Mouse (Mus musculus) kidney, embryonic 14.5 days (tissue): Measurements from ENCODE around the gene Xpnpep3. TPM values are rescaled to one million over a fixed set of nuclear protein-coding genes. Genes with fewer than 3 reads are reported as not detected.
"Not testable (repeated sequence)": the region's sequence is repeated elsewhere in the genome, so short reads cannot be mapped to it uniquely, and the experiment has no call there.

ENCODE experiments used
- ATAC-seq: fragments of 200-750 bp; cut with Nextera tagmentation; 2 replicates; pipeline ENCODE4 v1.8.0; 2017; ENCODE audit warnings: moderate number of reproducible peaks, mild to moderate bottlenecking, moderate TSS enrichment, moderate library complexity; ENCODE audit not compliant: low FRiP score, low TSS enrichment
- H3K27ac ChIP-seq: fragments of 300-500 bp; sonication (generic); 2 replicates; pipeline ENCODE4 v1.5.1; 2014; ENCODE audit warnings: low read depth, mild to moderate bottlenecking, low read length, moderate library complexity, mixed read lengths
- H3K27me3 ChIP-seq: fragments of 300-500 bp; sonication (generic); 2 replicates; pipeline ENCODE4 v1.6.1; 2014; ENCODE audit warnings: mild to moderate bottlenecking, low read length; ENCODE audit not compliant: control insufficient read depth, insufficient read depth
- H3K36me3 ChIP-seq: fragments of 300-500 bp; sonication (generic); 2 replicates; pipeline ENCODE4 v1.6.1; 2014; ENCODE audit warnings: low read length, mixed read lengths; ENCODE audit not compliant: control insufficient read depth, insufficient read depth
- H3K4me1 ChIP-seq: fragments of 300-500 bp; sonication (generic); 2 replicates; pipeline ENCODE4 v1.6.1; 2014; ENCODE audit warnings: low read length, mixed read lengths; ENCODE audit not compliant: control insufficient read depth, insufficient read depth
- H3K4me2 ChIP-seq: fragments of 300-500 bp; sonication (generic); replicated peaks from 2 replicates; pipeline ENCODE4 v1.6.1; 2014; ENCODE audit warnings: low read depth, mild to moderate bottlenecking, low read length
- H3K4me3 ChIP-seq: fragments of 300-500 bp; sonication (generic); 2 replicates; pipeline ENCODE4 v1.5.1; 2014; ENCODE audit warnings: mild to moderate bottlenecking, low read length
- H3K9ac ChIP-seq: fragments of 300-500 bp; sonication (generic); 2 replicates; pipeline ENCODE4 v1.6.1; 2014; ENCODE audit warnings: low read depth, mild to moderate bottlenecking, low read length, moderate library complexity
- H3K9me3 ChIP-seq: fragments of 300-500 bp; sonication (generic); 2 replicates; pipeline ENCODE4 v1.6.1; 2016; ENCODE audit warnings: low read length; ENCODE audit not compliant: control insufficient read depth
- WGBS: fragments of 180-500 bp; shearing (Covaris S2); extraction: QIAGEN DNeasy Blood & Tissue Kit; methylation state at CpG from one replicate; pipeline ENCODE4 v1.1.7; 2014; 5-methylcytosine and 5-hydroxymethylcytosine counted together
- polyA plus RNA-seq: library from polyadenylated mRNA; unstranded; fragments of >200 nt; fragmentation: Nextera tagmentation; extraction: Ambion mirVana; gene quantifications from 2 replicates; pipeline ENCODE4 v1.2.1, GENCODE M21; 2014

Xpnpep3 gene
- polyA plus RNA-seq, 1 experiment from 2014 or later = 10.0 TPM

DNA sequence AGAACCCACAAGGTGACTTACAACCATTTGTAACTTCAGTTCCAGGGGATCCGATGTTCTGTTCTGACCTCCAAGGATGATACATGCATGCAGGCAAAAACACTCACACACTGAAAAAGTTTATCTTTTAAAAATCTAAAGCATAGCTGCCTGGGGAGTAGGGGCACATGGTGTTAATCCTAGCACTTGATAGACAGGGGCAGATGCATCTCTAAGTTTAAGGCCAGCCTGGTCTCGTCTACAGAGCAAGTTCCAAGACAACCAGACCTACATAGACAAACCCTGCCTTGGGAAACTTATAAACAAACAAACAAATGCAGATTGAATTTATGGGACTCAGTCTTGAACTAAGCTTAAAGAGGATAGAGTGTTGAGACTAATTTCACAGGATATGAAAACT is 21.1 kb upstream of the Xpnpep3 start:
- Histone ChIP-seq H3K4me1 (no peaks in the 10 kb centered on the region), H3K4me3 (no peak overlapping the region), H3K27ac (no peak overlapping the region), H3K9me3 (no peaks in the 10 kb centered on the region), H3K9ac (no peak overlapping the region), H3K36me3 (peaks cover 75% of the 10 kb centered on the region), H3K27me3 (no peaks in the 10 kb centered on the region), H3K4me2 (no peak overlapping the region)
- 90% methylated on average over 2 of the region's 2 CpGs for WGBS
- no peak for ATAC-seq

DNA sequence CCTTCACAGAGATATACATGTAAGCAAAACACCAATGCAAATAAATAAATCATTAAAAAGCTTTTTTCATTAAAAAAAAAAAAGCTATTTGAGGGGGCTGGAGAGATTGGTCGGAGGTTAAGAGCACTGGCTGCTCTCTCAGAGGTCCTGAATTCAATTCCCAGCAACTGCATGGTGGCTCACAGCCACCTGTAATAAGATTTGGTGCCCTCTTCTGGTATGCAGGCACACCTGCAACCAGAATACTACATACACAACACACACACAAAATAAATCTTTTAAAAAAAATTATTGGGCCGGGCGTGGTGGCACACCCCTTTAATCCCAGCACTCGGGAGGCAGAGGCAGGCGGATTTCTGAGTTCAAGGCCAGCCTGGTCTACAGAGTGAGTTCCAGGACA is 13.6 kb upstream of the Xpnpep3 start:
- peaks cover 89% of the 10 kb centered on the region for H3K36me3 ChIP-seq
- no peak overlapping the region for H3K4me2 ChIP-seq
- H3K9me3 ChIP-seq = no peaks in the 10 kb centered on the region
- H3K4me1 ChIP-seq = no peaks in the 10 kb centered on the region
- no peaks in the 10 kb centered on the region for H3K27me3 ChIP-seq
- H3K27ac ChIP-seq = no peak overlapping the region
- 99% methylated on average over 5 of the region's 5 CpGs for WGBS
- H3K4me3 ChIP-seq = no peak overlapping the region
- H3K9ac ChIP-seq = no peak overlapping the region
- ATAC-seq = no peak

DNA sequence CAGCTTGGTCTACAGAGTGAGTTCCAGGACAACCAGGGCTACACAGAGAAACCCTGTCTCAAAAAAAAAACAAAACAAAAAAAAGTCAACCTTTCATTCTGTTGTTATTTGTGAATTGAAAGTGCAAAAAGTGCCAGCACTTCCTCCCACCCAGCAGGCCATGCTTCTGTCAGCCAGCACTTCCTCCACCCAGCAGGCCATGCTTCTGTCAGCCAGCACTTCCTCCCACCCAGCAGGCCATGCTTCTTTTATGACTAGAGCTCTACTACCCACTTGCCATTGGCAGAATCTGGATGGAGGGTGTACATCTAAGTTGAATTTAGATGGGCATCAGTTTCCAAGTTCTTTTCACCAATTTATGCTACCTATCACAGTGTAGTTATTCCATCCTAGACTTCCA is 6.9 kb upstream of the Xpnpep3 start:
- peaks cover 42% of the 10 kb centered on the region for H3K36me3 ChIP-seq

DNA sequence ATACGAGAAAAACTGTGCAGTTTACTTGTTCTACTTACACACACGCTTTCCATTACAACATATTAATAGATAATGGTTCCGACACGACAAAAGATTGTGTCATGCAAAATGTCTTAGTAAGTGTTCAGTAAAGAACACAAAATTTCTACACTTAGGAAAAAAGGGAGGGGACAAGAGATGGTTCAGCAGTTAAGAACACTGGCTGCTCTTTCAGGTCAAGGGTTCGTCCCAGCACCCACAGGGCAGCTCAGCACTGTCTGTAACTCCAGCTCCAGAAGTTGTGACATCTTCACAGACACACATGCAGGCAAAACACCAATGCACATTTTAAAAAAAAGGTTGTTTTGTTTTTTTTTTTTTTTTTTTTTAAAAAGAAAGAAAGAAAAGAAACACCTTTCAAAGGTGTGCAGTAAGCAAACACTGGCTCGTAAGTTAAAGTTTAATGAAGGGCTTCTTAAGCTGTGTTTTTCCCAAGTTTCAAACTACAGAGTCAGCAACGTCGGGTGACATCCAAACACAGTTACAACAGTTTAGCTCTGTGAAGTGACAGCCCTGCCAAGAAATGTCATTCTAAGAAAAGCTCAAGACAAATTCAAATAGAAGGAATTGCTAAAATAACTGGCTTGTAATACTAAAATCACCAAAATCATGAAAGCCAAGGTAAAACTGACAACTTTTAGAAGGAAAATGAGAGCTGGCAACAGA is 5.6 kb upstream of the Xpnpep3 start:
- H3K9me3 ChIP-seq = no peaks in the 10 kb centered on the region
- no peak overlapping the region for H3K4me2 ChIP-seq
- peaks cover 6% of the 10 kb centered on the region; the same call in 1 of the 2 replicates for H3K4me1 ChIP-seq
- no peak for ATAC-seq
- H3K9ac ChIP-seq = no peak overlapping the region
- WGBS = 86% methylated on average over 8 of the region's 8 CpGs
- no peak overlapping the region for H3K27ac ChIP-seq
- no peaks in the 10 kb centered on the region for H3K27me3 ChIP-seq
- peaks cover 29% of the 10 kb centered on the region for H3K36me3 ChIP-seq
- H3K4me3 ChIP-seq = no peak overlapping the region

More for the DNA sequence above, 6.9 kb upstream of the Xpnpep3 start:
- H3K4me2 ChIP-seq = no peak overlapping the region
- no peaks in the 10 kb centered on the region for H3K9me3 ChIP-seq
- H3K4me1 ChIP-seq = peaks cover 3% of the 10 kb centered on the region; the same call in 1 of the 2 replicates
- no peak for ATAC-seq
- H3K27ac ChIP-seq = no peak overlapping the region
- H3K4me3 ChIP-seq = no peak overlapping the region
- H3K27me3 ChIP-seq = no peaks in the 10 kb centered on the region
- H3K9ac ChIP-seq = no peak overlapping the region

DNA sequence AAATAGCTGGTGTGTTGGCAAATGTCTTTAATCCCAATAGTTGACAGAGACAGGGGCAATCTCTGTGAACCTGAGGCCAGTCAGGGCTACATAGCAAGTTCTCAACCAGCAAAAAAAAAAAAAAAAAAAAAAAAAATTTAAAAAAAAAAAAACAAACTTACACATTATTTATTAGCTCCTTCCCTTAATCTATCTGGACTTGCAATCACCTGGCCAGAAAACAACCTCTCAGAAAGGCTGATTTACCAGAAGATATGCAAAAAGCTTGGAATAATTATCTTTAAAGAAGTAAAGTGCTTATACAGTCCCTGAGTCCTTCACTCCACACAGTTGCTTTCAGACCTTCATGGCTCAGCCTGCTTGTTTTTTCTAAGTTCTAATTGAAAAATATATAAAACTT is 1.7 kb upstream of the Xpnpep3 start:
- ATAC-seq = no peak
- peaks cover 14% of the 10 kb centered on the region for H3K4me1 ChIP-seq
- no peaks in the 10 kb centered on the region for H3K27me3 ChIP-seq
- H3K4me2 ChIP-seq = peak overlapping the region; percentile 73
- no peaks in the 10 kb centered on the region for H3K9me3 ChIP-seq
- no peak overlapping the region for H3K27ac ChIP-seq
- no peaks in the 10 kb centered on the region; the same call in 1 of the 2 replicates for H3K36me3 ChIP-seq
- H3K4me3 ChIP-seq = peak overlapping the region; percentile 73
- peak overlapping the region; percentile 89 for H3K9ac ChIP-seq

DNA sequence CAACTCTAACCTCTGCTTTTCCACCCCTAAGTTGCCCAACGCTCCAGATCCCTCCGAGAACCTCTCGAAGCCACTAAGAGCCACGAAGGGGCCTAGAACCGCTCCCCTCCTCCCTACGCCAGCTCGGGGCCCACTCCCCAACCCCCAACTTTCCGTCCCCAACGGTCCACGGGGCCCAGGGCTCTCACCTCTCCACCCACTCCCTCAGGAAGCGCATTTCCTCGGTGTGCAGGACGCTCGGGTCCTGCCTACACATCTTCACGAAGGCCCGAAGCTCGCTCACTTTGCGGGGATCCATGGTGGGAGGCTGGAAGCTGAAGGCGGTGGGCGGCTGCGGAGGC is 671 bp upstream of the Xpnpep3 start:
- Histone ChIP-seq H3K27ac (peak overlapping the region; percentile 92), H3K4me3 (peak overlapping the region; percentile 73), H3K4me2 (peak overlapping the region; percentile 73), H3K9me3 (no peaks in the 10 kb centered on the region), H3K36me3 (no peaks in the 10 kb centered on the region; the same call in 1 of the 2 replicates), H3K4me1 (peaks cover 14% of the 10 kb centered on the region), H3K27me3 (no peaks in the 10 kb centered on the region), H3K9ac (peak overlapping the region; percentile 89)
- ATAC-seq = no peak; the same call in 1 of the 2 replicates
- under 1% methylated on average over 21 of the region's 21 CpGs for WGBS

DNA sequence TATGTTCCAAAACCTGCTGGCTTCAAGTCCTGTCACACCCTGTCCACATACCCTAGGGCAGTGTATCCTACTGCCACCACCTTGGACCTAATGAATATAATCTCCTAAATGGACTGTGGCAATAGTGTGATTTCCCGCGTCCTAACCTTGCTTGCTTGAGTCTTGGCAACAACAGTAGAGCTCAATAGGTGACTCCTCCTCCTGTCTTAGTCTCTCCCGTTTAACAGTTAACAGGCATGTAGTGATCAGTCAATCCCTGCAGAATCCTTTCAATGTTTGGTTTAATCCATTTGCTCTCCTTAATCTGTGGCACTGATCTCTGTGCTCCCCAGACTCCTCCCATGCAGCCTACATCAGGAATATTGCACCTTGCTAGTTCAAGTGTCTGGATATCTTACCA is 5.1 kb downstream of the Xpnpep3 start:
- 93% methylated on average over 3 of the region's 3 CpGs for WGBS

DNA sequence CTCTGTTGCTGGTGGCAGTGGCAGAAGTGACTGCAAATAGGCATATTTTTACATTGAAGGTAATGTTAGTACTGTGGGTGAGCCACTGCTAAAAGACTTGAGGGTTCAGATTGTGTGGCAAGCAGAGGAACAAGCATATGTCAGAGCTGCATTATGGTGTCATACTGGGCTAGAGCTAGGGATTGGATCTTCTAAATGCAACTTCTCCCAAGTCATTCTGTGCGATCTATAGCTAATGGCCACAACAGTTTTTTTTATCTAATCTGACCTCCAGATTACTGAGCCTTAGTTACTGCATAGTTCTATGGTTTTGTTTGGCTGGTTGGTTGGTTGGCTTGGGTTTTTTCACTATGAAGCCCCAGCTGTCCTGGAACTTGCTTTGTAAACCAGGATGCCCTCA is 8.3 kb downstream of the Xpnpep3 start, which contains the start of gene Dnajb7:
Gene Dnajb7, minus strand, starts transcription at position 101 of the 400 bp plus-strand sequence.
- Histone ChIP-seq H3K4me2 (no peak within 1 kb of the TSS), H3K4me1 (no peaks in the 10 kb centered on the region), H3K27me3 (no peaks in the 10 kb centered on the region), H3K27ac (no peak within 1 kb of the TSS), H3K4me3 (no peak within 1 kb of the TSS), H3K9me3 (no peaks in the 10 kb centered on the region), H3K9ac (no peak within 1 kb of the TSS), H3K36me3 (no peaks in the 10 kb centered on the region)
- WGBS = 100% methylated on average over 1 of the region's 1 CpGs
- no peak for ATAC-seq

More for the DNA sequence above, 5.1 kb downstream of the Xpnpep3 start:
- Histone ChIP-seq H3K4me1 (peaks cover 9% of the 10 kb centered on the region), H3K4me2 (no peak overlapping the region), H3K9ac (no peak overlapping the region), H3K27ac (no peak overlapping the region), H3K36me3 (no peaks in the 10 kb centered on the region; the same call in 1 of the 2 replicates), H3K27me3 (no peaks in the 10 kb centered on the region), H3K4me3 (no peak overlapping the region), H3K9me3 (no peaks in the 10 kb centered on the region)
- no peak for ATAC-seq

DNA sequence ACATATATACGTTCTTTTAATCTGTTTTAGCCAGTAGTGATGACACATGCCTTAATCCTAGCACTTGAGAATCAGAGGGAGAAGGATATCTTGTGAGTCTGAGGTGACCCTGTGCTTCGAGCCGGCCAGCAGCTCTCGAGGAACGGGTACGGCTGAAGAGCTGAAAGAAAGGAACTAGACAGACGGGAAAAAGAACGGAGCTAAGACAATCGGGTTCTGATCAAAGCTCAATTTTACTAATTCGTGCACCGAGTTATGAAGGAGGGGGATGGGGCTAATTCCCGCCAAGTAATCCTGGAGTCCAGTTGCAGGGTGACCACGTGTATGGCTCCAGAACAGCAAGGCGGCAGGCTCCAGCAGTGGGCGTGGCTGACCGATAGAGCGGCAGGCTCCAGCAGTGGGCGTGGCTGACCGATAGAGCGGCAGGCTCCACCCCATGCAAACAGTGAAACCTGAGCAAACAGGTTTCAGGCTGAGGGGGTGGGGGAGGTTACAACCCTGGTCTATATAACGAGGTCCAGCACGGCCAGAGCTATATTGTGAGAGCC is 16.9 kb downstream of the Xpnpep3 start:
- not testable (repeated sequence) for H3K27me3 ChIP-seq, H3K4me1 ChIP-seq, H3K9me3 ChIP-seq, H3K36me3 ChIP-seq, H3K27ac ChIP-seq
- Histone ChIP-seq H3K4me3 (peak overlapping the region; percentile 20; the same call in 1 of the 2 replicates), H3K9ac (peak overlapping the region; percentile 32; the same call in 1 of the 2 replicates), H3K4me2 (peak overlapping the region; percentile 43)
- WGBS = 9% methylated on average over 22 of the region's 22 CpGs
- peak; percentile 95 for ATAC-seq
